Mouse (Mus musculus): ENCODE measurements at regions not wholly inside any gene's neighbourhood (a gene's known extent, or its start where the extent isn't known, plus 50 kb on each side); places are given as distances from the start of the nearest gene placed in this dataset.
A peak's percentile ranks its signal among the peaks of the same experiment; 100 is the strongest.

- DNase-seq: no peak
These were observed 65.8 kb downstream of the Smim10l1 start for GRCm38 (mm10) chr6:133170548-133170947.

- DNase-seq: no peak
These were observed 66.6 kb downstream of the Smim10l1 start for GRCm38 (mm10) chr6:133171286-133171685.

- peak in 1 of 2 experiments; percentile 43 for DNase-seq
These were observed 85.8 kb upstream of the 5530400C23Rik start for GRCm38 (mm10) chr6:133206173-133206572.

Measured in spleen, adult 18-20 months (tissue).